Mouse (Mus musculus) heart, adult 9 months (tissue): ENCODE measurements around the gene Mcm5.

ENCODE experiments used
- DNase-seq, 2 experiments: peaks; one replicate each; pipeline ENCODE4 v3.0.0; 2022; ENCODE audit warnings: low spot score in 2 of 2

Gene Mcm5

GRCm38 (mm10) chr8:75109236-75109967 is at the start of gene Mcm5:
Gene Mcm5 (plus strand): TSS chr8:75109569.
- DNase-seq, result peak; percentile 99

DNA sequence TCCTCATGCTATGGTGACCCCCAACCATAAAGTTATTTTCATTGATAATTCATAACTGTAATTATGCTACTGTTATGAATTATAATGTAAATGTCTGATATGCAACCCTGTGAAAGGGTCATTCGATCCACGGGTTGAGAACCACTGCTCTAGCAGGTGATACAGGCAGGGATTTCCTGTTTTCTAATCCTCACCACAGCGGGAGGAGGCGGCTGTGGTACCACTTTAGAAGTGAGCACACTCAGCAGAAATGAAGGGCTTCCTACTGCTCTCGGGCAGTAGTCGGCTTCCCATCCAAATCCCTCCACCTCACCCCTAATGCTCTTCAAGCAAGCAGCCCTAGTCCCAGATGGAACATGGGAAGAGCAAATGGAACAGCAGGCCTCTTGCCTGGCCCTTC is 49.3 kb upstream of the Mcm5 start:
- DNase-seq, result no peak

GRCm38 (mm10) chr8:75060815-75061214 is 48.6 kb upstream of the Mcm5 start:
- DNase-seq, result peak in 1 of 2 experiments; percentile 51

DNA sequence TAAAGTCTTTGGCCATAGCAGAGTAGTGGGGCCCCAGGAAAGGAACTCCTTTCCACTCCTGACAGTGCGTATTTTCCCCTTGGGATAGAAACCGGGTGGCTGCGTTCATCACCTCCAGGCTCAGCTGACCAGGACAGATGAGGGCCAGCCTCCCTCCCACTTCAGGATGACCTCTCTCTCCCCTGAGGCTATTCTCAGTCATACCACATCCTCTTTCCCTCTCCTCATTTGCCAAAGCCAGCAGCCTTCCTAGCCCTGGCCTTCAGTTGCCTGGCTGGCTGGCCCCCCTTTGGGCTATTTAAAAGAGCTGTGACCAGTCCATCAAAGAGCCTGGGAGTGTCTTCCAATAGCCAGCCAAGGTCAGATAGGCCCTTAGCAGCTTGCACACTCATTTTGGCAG is 46.1 kb upstream of the Mcm5 start:
- DNase-seq, result peak; percentile 72 to 79

GRCm38 (mm10) chr8:75064790-75065189 is 44.6 kb upstream of the Mcm5 start:
- DNase-seq, result no peak

DNA sequence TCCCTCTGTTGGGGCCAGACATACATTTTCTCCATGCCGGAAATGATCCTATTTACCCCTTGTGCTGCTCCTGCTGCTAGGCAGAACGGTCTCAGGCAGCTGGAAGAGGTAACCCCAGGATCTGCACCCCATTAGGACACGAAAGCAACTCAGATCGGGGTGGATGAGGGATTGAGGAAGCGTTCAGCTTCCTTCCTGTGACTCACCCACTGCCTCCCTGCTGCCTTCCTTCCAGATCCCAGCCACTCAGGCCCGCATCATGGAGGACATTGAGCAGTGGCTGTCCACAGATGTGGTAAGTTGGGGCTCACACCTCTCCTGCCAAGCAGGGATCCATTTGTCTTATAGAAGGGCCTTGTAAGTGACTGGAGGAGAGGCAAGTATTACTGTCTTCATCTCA is 42.1 kb upstream of the Mcm5 start:
- no peak for DNase-seq

GRCm38 (mm10) chr8:75070297-75070696 is 39.1 kb upstream of the Mcm5 start:
- DNase-seq, result no peak

- DNase-seq, result peak; percentile 61 to 79
Observed at GRCm38 (mm10) chr8:75071627-75072346, 37.6 kb upstream of the Mcm5 start.

- DNase-seq, result no peak
Observed at GRCm38 (mm10) chr8:75074876-75075275, 34.5 kb upstream of the Mcm5 start.

DNA sequence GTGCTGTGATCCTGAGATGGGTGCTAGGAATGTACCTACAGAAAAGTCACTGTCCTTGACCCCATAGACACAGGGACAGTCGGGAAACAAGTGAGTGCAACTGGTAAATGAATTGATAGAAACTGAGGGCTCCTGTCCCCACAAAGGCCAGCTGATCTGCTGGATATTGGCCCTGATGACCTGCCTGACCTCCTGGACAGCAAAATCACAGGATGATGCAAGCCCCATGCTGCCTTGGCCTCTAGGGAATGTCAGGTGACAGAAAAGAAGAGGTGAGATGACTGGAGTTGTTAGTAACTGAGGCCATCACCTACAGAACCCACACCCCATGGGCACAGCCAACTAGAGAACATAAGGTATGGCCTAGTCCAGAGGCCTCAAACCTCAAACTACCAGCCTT is 31.2 kb upstream of the Mcm5 start:
- no peak for DNase-seq

GRCm38 (mm10) chr8:75078851-75079250 is 30.5 kb upstream of the Mcm5 start:
- DNase-seq, result no peak

- DNase-seq, result no peak
Observed at GRCm38 (mm10) chr8:75081364-75082040, 27.9 kb upstream of the Mcm5 start.

- no peak for DNase-seq
Observed at GRCm38 (mm10) chr8:75082181-75082805, 27.1 kb upstream of the Mcm5 start.

- peak; percentile 92 to 96 for DNase-seq
Observed at GRCm38 (mm10) chr8:75083846-75084245, 25.5 kb upstream of the Mcm5 start.

DNA sequence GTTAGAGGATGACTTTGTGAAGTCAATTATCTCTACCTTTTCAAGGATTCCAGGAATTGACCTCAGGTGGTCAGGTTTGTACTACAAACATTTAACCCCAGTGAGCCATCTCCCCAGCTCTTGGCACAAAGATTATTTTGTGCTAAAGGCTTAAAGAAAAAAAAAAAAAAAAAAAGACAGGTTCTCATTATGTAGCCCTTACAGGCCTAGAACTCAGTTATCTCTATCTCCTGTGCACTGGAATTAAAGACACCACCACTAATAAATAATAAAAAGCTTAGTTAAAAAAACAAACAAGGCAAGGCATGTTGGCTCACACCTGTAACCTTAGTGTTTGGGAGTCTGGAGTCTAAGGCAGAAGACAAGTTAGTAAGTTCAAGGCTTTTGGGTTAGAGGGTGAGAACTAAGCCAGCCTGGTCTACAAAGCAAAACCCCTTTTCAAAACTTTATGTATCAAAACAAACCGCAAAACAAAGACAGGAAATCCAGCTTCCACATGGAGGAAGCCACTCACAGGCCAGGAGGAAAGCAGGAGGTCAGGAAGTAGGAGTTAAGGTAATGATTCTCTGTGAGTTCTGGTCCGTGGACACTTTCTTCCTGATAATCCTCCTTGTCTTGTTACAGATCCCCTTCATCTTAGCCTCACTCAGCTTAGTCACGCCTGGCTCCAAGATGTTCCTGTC is 24.8 kb upstream of the Mcm5 start:
- peak; percentile 29 to 50 for DNase-seq

GRCm38 (mm10) chr8:75086002-75086401 is 23.4 kb upstream of the Mcm5 start:
- DNase-seq, result peak; percentile 53 to 66

DNA sequence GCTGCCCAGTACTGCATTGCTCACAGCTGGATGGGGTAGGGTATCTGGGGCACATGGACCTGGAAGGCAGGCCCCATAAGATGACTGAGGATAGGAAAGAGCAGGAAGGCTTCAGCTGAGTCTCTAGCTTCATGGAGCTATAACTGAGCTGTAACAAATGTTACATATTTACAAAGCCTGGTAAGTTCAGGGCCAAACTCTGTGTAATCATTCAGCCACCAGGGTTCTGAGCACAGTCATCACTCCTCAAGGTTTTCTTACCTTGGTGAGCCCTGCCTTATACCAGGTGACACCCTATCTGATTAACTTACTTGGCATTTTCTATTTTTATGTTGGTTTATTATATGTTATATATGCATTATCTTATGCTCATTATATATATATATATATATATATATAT is 22.2 kb upstream of the Mcm5 start:
- DNase-seq, result no peak

GRCm38 (mm10) chr8:75088989-75089881 is 20.1 kb upstream of the Mcm5 start:
- DNase-seq, result peak; percentile 89 to 90

DNA sequence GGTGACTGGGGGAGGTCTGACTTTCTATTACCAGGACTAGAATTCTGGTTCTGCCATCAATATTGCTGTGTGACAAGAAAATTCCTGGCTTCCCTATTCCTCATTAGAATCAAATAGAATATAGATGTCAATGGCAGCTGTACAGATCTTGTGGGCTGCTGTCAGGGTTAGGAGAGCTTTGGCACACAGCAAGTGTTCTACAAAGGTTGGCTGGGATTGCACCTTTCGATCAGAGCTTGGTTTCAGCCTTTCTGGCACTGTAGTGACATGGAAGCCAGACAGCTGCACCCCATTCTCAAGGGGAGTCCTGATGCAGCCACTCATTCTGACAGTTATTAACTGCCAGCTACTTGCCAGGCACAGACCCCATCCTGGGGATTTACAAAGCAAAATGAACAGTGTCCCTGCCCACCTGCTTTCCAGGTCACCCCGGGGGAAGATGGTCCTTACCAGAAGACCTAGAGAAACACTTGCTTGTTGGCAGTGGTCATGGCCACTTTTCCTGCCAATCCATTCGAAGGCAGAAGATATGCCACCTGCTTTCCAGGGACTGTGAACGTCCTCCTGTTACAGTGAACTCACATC is 18.5 kb upstream of the Mcm5 start:
- no peak for DNase-seq
